In the genomic region with DNA sequence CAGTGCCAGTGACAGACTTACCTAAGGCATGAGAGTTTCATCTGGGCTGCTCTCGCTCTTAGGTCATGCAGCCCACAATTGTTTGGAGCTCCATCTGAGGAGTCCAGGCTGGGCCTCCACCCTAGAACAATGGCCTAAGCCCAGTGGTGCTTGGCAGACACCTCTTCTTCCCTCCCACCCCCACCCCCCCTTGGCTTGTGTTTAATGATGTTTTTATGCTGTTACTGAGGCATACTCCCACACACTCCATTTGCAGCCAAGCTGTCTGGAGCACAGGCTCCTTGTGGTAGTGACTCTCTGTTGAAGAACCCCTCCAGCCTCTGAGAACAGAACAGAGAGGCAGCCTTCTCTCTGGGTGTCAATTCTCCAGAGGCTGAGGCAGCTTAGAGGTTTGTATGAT, we compare ENCODE assay signal across 14 mouse cellular contexts.
DNase-seq lines count a peak whose midpoint lies in the region; ATAC-seq and TF ChIP-seq lines count a peak whose summit lies in the region.
"Had no signal": no experiment of that assay in that cellular context is flagged by ENCODE, and none has a peak within 500 bp of the region (broad histone marks: within the 10 kb centered on the region; RNA-seq: fewer than 3 reads in every experiment).

No protein-coding gene starts in this region.

- peaks cover 9% of the 10 kb centered on the region; the same call in 1 of the 2 replicates for H3K36me3 ChIP-seq in midbrain, postnatal 0 days (ENCODE audit: insufficient read depth, low read length)
- H3K36me3 ChIP-seq: stomach, embryonic 15.5 days had no signal

- H3K4me1 ChIP-seq in midbrain, postnatal 0 days (ENCODE audit: insufficient read depth, low read length) = no peaks in the 10 kb centered on the region
- H3K4me1 ChIP-seq: hindbrain, embryonic 12.5 days; midbrain, embryonic 15.5 days; stomach, embryonic 15.5 days had no signal

- WGBS in midbrain, postnatal 0 days = 83% methylated on average over 1 of the region's 1 CpGs

- no peaks in the 10 kb centered on the region for H3K27me3 ChIP-seq in midbrain, postnatal 0 days (ENCODE audit: insufficient read depth, low read length)
- H3K27me3 ChIP-seq: hindbrain, embryonic 12.5 days; midbrain, embryonic 15.5 days; stomach, embryonic 15.5 days had no signal

- no peak overlapping the region for H3K9ac ChIP-seq in midbrain, postnatal 0 days (replicated peaks; ENCODE audit: low read length, poor library complexity, severe bottlenecking)
- H3K9ac ChIP-seq: hindbrain, embryonic 12.5 days; liver, postnatal 0 days; midbrain, embryonic 15.5 days; stomach, embryonic 15.5 days had no signal

- no peak for TF ChIP-seq CTCF in midbrain, postnatal 0 days (IDR thresholded peaks at IDR 0.05)

- intact Hi-C loops in left cerebral cortex, postnatal 4 days (cut with DNase I) = no loop called here
- intact Hi-C loops in left cerebral cortex, postnatal 14 days (cut with DNase I) = no loop called here

- no peak overlapping the region for H3K27ac ChIP-seq in midbrain, postnatal 0 days (ENCODE audit: low read depth, low read length)
- H3K27ac ChIP-seq: hindbrain, embryonic 12.5 days; midbrain, embryonic 15.5 days; stomach, embryonic 15.5 days had no signal

- H3K9me3 ChIP-seq in midbrain, postnatal 0 days (ENCODE audit: low read length) = no peaks in the 10 kb centered on the region
- H3K9me3 ChIP-seq: hindbrain, embryonic 12.5 days; midbrain, embryonic 15.5 days; stomach, embryonic 15.5 days had no signal

- peak; percentile 91 for ATAC-seq in frontal cortex, adult (ENCODE audit: low TSS enrichment)
- no peak for ATAC-seq in midbrain, postnatal 0 days (ENCODE audit: low FRiP score)
- ATAC-seq: liver, postnatal 0 days; midbrain, embryonic 15.5 days had no signal

- no peak overlapping the region for H3K4me2 ChIP-seq in midbrain, postnatal 0 days (ENCODE audit: low read depth, low read length, poor library complexity, severe bottlenecking)
- H3K4me2 ChIP-seq: hindbrain, embryonic 12.5 days; midbrain, embryonic 15.5 days; stomach, embryonic 15.5 days had no signal

- H3K4me3 ChIP-seq in midbrain, postnatal 0 days (ENCODE audit: low read depth, low read length) = no peak overlapping the region
- H3K4me3 ChIP-seq: erythroblast, embryonic 14.5 days; hindbrain, embryonic 12.5 days; midbrain, embryonic 15.5 days; stomach, embryonic 15.5 days had no signal

- no peak for DNase-seq in frontal cortex, postnatal 25 days (ENCODE audit: low spot score in 2 of 2)
- peak; percentile 33 to 60 for DNase-seq in left cerebral cortex, adult 18-20 months (ENCODE audit: low spot score in 2 of 2)
- no peak for DNase-seq in left cerebral cortex, postnatal 4 days
- DNase-seq in gastrocnemius, postnatal 10 days = peak; percentile 24
- peak; percentile 43 to 62 for DNase-seq in left cerebral cortex, postnatal 14 days (ENCODE audit: low spot score in 2 of 2)
- no peak for DNase-seq in midbrain, postnatal 0 days (ENCODE audit: low spot score)
- DNase-seq in adrenal gland, adult 18-20 months (ENCODE audit: low spot score in 2 of 2) = no peak
- DNase-seq: adrenal gland, postnatal 36 days; liver, postnatal 0 days had no signal

Comparison
In these comparisons a context has a peak if more than half of its experiments do, and no peak if none do; other contexts are left out.
1. DNase-seq: peak in left cerebral cortex, adult 18-20 months (2 of 2), gastrocnemius, postnatal 10 days (single experiment) and left cerebral cortex, postnatal 14 days (2 of 2); none in frontal cortex, postnatal 25 days (0 of 2), left cerebral cortex, postnatal 4 days (single experiment), midbrain, postnatal 0 days (single experiment) and adrenal gland, adult 18-20 months (0 of 2).